Mouse (Mus musculus) layer of hippocampus, adult 8-10 months (tissue): Measurements from ENCODE around the gene Celf3. TPM values are rescaled to one million over a fixed set of nuclear protein-coding genes. Genes with fewer than 3 reads are reported as not detected.

Source experiments
- DNase-seq, 2 experiments: peaks; one replicate each; pipeline ENCODE4 v3.0.0; 2022; ENCODE audit warnings: low spot score in 2 of 2
- total RNA-seq, 4 experiments: library from RNA; stranded (reverse); gene quantifications; 2 replicates each; pipeline ENCODE4 v1.2.4; 2022

Celf3 gene
- 100 to 1,000 TPM; 153 to 187 (median 176) TPM for total RNA-seq

- peak; percentile 66 to 84 for DNase-seq
Measured at GRCm38 (mm10) chr3:94477981-94478422, at the start of gene Celf3. Gene Celf3, plus strand, starts transcription at chr3:94478295.

GRCm38 (mm10) chr3:94430980-94431379, 47.1 kb upstream of the Celf3 start:
- no peak for DNase-seq

GRCm38 (mm10) chr3:94434305-94434704, 43.8 kb upstream of the Celf3 start:
- no peak for DNase-seq

DNA sequence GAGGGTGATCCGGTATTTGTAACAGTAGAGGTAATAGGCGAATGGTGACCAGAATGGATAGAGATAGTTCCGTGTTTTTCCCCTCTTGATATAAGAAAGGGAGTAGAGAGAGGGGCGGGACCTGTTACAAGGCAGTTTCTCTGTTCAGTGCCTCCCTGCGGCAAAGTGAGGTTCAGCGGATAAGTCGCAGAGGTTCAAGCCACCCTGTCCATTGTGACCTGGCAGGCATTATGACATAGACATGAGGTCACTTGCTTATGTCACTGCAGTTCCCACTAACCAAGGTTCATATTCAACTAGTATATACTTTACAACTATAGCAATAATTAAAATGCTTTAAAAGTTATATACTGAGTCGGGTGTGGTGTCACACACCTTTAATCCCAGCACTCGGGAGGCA, 41.7 kb upstream of the Celf3 start:
- no peak for DNase-seq

GRCm38 (mm10) chr3:94441182-94441581, 36.9 kb upstream of the Celf3 start:
- no peak for DNase-seq

DNA sequence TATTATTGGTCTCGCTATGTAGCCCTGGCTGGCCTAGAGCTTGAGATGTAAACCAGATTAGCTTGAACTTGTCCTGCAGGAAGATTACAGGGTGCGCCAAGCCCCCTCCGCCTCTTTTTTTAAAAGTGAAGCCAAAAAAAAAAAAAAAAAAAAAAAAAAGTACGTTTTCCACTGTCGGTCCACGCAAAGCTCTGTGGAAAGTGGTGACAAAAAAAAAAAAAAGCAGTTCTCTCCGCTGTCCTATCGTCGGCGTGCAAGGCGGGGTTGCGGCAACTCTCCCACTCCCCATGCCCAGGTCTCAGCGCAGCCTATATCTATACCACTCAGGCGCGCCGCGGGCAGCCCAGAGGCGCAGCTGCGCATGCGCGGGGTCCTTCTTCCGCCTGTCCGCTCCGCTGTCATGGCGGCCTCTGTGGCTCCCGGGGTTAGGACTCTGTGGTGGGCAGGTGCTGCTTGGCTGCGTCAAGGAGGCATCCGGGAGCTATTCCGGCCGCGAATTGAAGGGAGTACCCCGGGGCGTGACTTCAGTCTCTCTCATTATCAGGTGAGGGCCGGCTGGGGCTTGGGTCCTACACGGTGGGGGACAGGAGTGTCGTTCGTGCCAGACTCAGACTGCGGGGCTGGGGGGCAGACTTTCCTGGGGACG, 35.0 kb upstream of the Celf3 start, which contains the start of gene Mrpl9:
Gene Mrpl9, plus strand, starts transcription at position 368 of the 646 bp plus-strand sequence.
- DNase-seq: peak; percentile 85 to 93

DNA sequence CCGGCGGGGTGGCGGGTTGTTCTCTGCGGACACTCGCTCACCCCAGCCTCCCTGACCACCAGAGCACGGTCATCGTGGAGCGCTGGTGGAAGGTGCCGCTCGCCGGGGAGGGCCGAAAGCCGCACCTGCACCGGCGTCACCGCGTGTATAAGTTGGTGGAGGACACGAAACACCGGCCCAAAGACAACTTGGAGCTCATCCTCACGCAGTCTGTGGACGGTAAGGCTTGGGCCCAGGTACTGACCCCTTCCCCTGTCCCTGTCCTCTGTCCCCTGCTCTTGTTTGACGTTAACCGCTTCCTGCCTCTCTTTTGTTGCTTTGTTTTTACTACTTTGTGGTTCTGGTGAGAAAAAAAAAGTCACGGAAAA, 34.5 kb upstream of the Celf3 start, which contains the start of gene Oaz3:
Gene Oaz3, minus strand, starts transcription at position 319 of the 368 bp plus-strand sequence.
- DNase-seq: no peak

GRCm38 (mm10) chr3:94449377-94449776, 28.7 kb upstream of the Celf3 start:
- no peak for DNase-seq

DNA sequence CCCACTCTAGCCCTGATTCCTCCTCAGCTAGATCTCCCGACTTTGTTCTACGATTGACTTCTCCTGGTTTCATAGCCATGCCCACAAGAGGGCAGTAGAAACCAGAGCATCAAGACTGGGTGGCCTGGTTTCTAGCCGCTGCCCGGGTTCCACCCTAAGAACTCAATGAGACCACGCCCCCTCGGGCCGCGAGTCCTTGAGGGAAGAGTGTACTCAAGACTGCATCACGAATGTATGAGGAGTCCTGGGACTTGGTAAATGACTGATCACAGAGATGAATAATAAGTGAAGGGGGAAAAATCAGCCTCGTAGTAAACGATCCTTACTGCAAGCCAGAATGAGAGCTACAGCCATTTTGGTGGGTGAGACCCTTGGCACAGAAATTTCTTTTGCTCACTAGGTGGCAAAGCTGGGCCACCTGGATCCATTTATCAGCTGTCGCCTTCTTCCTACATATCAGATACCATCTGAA, 21.5 kb upstream of the Celf3 start:
- peak; percentile 76 to 85 for DNase-seq

GRCm38 (mm10) chr3:94457055-94457454, 21.0 kb upstream of the Celf3 start:
- no peak for DNase-seq

DNA sequence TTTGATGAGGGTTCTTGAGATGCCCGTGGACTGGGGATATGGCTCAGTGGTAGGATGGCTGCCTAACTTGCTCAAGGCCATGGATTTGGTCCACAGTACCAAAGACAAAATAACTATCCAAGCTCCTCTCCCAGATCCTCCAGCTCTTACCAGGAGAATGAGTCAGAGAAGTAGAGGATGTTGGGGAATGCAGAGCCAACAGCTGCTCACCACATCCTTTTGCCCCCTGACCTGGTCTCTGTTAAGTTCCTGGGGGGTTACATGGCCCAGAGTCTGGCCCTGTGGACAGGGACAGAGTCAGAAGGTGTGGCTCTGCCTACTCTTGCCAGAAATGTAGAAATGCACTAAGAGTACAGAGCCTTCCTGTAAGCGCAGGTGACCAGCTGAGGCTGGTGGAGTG, 18.3 kb upstream of the Celf3 start:
- no peak for DNase-seq

GRCm38 (mm10) chr3:94463926-94464578, 14.0 kb upstream of the Celf3 start:
- DNase-seq: peak in 1 of 2 experiments; percentile 34

GRCm38 (mm10) chr3:94465632-94466430, 12.3 kb upstream of the Celf3 start:
- peak in 1 of 2 experiments; percentile 78 for DNase-seq

DNA sequence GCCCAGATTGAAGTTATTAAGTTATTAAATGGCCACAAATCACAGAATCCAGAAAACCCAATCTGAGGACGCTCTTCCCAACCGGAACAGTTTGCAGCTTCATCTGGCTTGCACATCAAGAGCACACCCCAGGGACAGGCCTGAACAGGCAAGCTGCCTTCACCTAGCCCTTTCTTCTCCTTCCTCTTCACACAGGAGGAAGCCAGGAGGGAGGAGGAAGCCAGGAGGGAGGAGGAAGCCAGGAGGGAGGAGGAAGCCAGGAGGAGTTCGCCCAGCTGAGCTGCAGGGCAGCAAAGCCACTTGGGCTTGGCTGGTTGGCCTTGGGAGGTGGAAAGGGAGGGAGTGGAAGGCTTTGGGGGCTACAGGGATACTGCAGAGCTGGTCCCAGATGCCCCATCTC, 9.2 kb upstream of the Celf3 start:
- no peak for DNase-seq

DNA sequence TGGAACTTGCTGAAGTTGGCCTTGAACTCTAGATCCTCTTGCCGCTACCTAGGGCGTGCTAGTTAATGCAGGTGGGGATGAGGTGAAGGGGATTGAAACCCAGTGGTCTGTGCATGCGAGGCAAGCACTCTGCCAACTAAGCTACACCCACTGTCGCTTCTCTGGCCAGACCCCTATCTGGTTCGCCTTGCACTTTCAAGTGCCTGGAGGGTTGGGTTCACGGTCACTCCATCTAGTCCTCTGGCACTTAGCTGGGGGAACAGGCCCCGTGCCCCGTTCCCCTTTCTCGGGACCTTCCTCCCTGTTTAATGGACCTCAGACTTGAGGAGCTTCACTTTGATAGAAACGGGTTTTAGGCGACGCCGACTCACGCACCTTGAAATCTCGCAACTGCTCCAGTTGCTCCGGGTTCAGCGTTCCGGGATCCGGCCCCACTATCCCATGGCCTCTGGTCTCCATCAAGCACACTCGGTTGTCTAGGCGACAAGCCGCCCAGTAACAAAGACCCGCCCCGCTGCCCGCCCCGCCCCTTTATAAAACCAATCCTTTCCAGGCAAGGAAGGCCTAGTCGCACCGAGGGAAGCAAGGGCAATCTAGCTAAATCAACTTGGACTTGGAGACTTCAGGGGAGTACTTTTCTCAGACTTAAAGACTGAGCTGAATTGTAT, 5.5 kb upstream of the Celf3 start:
- no peak for DNase-seq

GRCm38 (mm10) chr3:94473115-94473505, 5.0 kb upstream of the Celf3 start:
- DNase-seq: no peak

- no peak for DNase-seq
Measured at GRCm38 (mm10) chr3:94473567-94474232, 4.4 kb upstream of the Celf3 start.

- DNase-seq: no peak
Measured at GRCm38 (mm10) chr3:94476301-94477035, 1.6 kb upstream of the Celf3 start.

DNA sequence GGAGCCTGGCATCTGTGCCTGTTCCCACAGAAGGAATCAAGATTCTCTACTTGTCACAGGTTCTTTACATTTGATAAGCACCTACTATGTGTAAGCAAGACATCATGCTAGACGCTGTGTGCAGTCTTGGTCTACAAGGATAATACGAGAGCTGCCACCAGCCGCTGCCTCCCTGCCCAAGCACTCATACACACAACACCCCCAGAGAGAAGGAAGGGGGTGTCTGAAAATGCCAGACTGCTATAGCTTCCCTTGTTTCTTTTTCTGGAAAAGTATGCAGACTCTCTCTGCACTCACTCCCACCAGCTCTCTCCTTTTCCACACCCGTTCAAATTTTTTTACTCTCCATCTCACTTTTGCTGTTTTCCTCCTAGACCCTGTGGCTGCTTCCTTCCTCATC, 651 bp upstream of the Celf3 start:
- DNase-seq: no peak

- no peak for DNase-seq
Measured at GRCm38 (mm10) chr3:94478591-94479169, 585 bp downstream of the Celf3 start.
